11 mouse cellular contexts compared by ENCODE assay signal in genomic region chr11:112840495-112840828, GRCm38 (mm10). TPM values are rescaled to one million over a fixed set of nuclear protein-coding genes. Genes with fewer than 3 reads are reported as not detected.
A peak's percentile ranks its signal among the peaks of the same experiment; 100 is the strongest.
DNase-seq lines count a peak whose midpoint lies in the region; ATAC-seq lines count a peak whose summit lies in the region.
"Had no signal": no experiment of that assay in that cellular context is flagged by ENCODE, and none has a peak within 500 bp of the region (broad histone marks: within the 10 kb centered on the region; RNA-seq: fewer than 3 reads in every experiment).

No protein-coding gene starts in this region.

- no peak overlapping the region for H3K4me3 ChIP-seq in limb, embryonic 12.5 days (replicated peaks)

- peaks cover 8% of the 10 kb centered on the region for H3K4me1 ChIP-seq in limb, embryonic 12.5 days (replicated peaks)

- no peaks in the 10 kb centered on the region for H3K9me3 ChIP-seq in limb, embryonic 12.5 days

- H3K4me2 ChIP-seq in limb, embryonic 12.5 days, result peak overlapping the region; percentile 43

- ATAC-seq in limb, embryonic 12.5 days (ENCODE audit: insufficient number of reproducible peaks, insufficient read depth, low FRiP score, low TSS enrichment, low read depth), result no peak

- no peaks in the 10 kb centered on the region for H3K36me3 ChIP-seq in limb, embryonic 12.5 days

- H3K27me3 ChIP-seq in limb, embryonic 12.5 days, result no peaks in the 10 kb centered on the region; the same call in 1 of the 2 replicates

- no peak overlapping the region for H3K9ac ChIP-seq in limb, embryonic 12.5 days (replicated peaks)

- peak; percentile 33 for DNase-seq in embryo, embryonic 11 days
- DNase-seq in embryo, embryonic 9.5 days (ENCODE audit: extremely low spot score), result no peak
- peak; percentile 58 for DNase-seq in retina, postnatal 1 day
- DNase-seq in retina, embryonic 14.5 days (ENCODE audit: low spot score), result no peak
- DNase-seq in frontal cortex, postnatal 25 days (ENCODE audit: low spot score in 2 of 2), result no peak
- no peak for DNase-seq in left cerebral cortex, adult 9 months (ENCODE audit: low spot score in 2 of 2)
- no peak for DNase-seq in T-cell, adult 2 months (ENCODE audit: low spot score)
- DNase-seq: cerebellum, postnatal 14 days; gastrocnemius, postnatal 25 days; lung, adult 18-20 months had no signal

- no peak overlapping the region for H3K27ac ChIP-seq in limb, embryonic 12.5 days

- WGBS in limb, embryonic 12.5 days, result 13% methylated on average over 10 of the region's 10 CpGs

RNA-seq across cellular contexts. Expression of gene Sox9, which starts 58.4 kb away (rescaled TPM):
- polyA plus RNA-seq in limb, embryonic 12.5 days (2016; fragmentation: Nextera tagmentation; extraction: Ambion mirVana), result 245 and 252 TPM in 2 replicates

Comparison
In these comparisons a context has a peak if more than half of its experiments do, and no peak if none do; other contexts are left out.
1. DNase-seq: peak in embryo, embryonic 11 days (single experiment) and retina, postnatal 1 day (single experiment); none in embryo, embryonic 9.5 days (single experiment), retina, embryonic 14.5 days (single experiment), frontal cortex, postnatal 25 days (0 of 2), left cerebral cortex, adult 9 months (0 of 2) and T-cell, adult 2 months (single experiment).